Mouse (Mus musculus): ENCODE measurements at regions not wholly inside any gene's neighbourhood (a gene's known extent, or its start where the extent isn't known, plus 50 kb on each side); places are given as distances from the start of the nearest gene placed in this dataset.

DNA sequence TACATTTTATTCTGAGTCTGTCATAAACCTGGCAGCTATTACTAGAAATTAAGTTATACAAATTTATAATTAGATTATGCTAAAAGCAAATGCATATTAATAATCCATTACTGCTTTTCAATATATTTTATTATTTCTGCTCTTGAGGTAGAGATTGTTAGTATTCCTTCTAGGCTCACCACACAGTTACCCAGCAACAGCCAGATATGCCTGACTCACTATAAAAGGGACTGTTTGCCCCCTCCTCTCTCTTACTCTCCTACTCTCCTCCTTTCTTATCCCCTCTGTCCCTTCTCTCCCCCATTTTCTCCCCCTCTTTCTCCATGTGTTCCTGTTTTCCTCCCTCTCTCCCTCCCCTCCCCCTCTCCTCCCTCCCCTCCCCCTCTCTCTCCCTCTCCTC is 98.7 kb downstream of the 4930505A04Rik start:
- DNase-seq (ENCODE audit: low spot score), result no peak

- DNase-seq (ENCODE audit: low spot score), result no peak
Observed at GRCm38 (mm10) chr11:30371963-30372362, 99.7 kb downstream of the 4930505A04Rik start.

GRCm38 (mm10) chr11:30369601-30370240 is 101.7 kb upstream of the Sptbn1 start:
- no peak for DNase-seq (ENCODE audit: low spot score)

- DNase-seq (ENCODE audit: low spot score), result peak; percentile 14
Observed at GRCm38 (mm10) chr11:30367373-30368225, 99.6 kb upstream of the Sptbn1 start.

DNA sequence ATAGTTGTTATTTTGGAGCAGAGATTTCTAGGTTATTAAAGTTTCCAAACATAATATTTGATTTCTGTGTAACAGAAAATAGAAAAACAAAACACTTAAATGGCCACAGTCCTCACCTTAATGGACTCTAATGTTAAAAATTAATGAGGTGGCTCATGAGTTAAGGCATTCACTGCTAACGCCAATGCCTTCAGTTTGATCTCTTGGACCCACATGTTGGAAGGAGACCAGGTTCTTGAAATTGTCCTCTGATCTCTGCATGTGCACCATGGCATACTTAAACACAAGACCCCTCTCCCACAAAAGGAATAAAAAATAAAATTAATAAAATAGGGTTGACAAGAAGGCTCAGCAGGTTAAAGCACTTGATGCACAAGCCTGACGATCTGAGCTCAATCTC is 98.5 kb upstream of the Sptbn1 start:
- no peak for DNase-seq (ENCODE audit: low spot score)

- peak; percentile 59 for DNase-seq (ENCODE audit: low spot score)
Observed at GRCm38 (mm10) chr11:30364993-30365392, 97.0 kb upstream of the Sptbn1 start.

GRCm38 (mm10) chr11:30364591-30364990 is 96.6 kb upstream of the Sptbn1 start:
- DNase-seq (ENCODE audit: low spot score), result no peak

DNA sequence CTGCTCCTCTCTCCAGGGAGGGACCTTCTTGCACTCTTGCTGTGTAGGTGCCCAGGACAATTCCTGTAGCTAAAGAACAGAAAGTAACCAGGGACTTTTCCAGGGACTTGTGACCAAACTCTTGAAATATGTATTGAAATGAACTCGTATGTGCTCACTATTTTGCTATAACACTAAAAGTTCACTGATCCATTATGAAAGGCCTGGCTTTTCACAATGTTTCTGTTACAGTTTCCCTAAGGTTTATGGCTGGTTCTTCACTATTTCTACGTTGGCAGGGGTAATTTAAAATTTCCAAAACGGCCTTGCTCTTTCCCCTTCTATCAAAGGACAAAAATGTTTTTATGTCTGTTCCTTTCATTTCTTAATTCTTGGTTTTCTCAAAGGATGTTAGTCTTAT is 90.2 kb upstream of the Sptbn1 start:
- DNase-seq (ENCODE audit: low spot score), result no peak

DNA sequence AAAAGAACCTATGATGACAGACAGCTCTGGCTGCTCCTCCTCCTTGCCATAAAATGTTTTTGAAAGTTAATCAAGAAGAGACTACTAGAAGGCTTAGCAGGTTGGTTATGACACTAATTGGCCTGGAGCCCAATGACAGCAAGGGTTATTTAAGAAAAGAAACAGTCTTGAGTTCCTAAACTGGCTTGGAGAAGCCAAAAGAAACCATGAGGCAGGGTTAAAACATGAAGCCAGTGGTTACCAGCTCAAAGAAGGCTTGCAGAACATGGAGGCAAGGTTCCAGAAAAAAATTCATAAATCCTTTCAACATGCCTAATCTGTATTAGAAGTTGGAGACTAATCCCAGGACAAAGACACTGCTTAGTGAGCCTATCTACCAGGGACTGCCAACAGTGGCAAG is 87.4 kb upstream of the Sptbn1 start:
- no peak for DNase-seq (ENCODE audit: low spot score)

GRCm38 (mm10) chr11:30326371-30326770 is 58.4 kb upstream of the Sptbn1 start:
- peak; percentile 45 for DNase-seq (ENCODE audit: low spot score)
